Mouse (Mus musculus): ENCODE results near the gene Chn2. TPM values are rescaled to one million over a fixed set of nuclear protein-coding genes. Genes with fewer than 3 reads are reported as not detected.

Gene Chn2
- polyA plus RNA-seq, 1 experiment from 2014 or later, result 20.2 TPM

DNA sequence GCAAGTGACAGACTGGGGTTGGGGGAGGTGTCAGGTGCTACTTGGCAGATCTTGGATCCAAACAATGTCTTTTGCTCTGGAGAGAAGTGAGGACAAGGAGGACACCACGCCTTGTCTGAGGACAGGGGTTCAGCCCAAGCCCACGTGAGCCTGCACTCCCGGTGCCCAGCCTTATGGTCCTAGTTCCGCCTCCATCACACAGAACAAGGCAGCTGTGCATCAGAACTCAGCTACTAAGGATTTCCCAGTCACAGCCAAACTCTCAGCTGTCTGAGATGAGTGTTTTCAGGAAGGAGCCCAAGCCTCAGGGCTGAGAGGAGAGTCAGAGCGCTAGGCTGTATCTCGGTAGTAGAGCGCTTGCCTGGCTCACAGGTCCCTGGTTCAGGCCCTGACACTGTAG lies 214.5 kb downstream of the Chn2 start:
- Histone ChIP-seq H3K9me3 (ENCODE audit: control insufficient read depth, low read length) (no peaks in the 10 kb centered on the region), H3K4me2 (ENCODE audit: low read depth, low read length) (no peak overlapping the region), H3K4me1 (ENCODE audit: control insufficient read depth, insufficient read depth, low read length) (peaks cover 4% of the 10 kb centered on the region; the same call in 1 of the 2 replicates), H3K4me3 (ENCODE audit: low read length) (no peak overlapping the region), H3K27me3 (replicated peaks; ENCODE audit: control insufficient read depth, insufficient read depth, low read length) (no peaks in the 10 kb centered on the region), H3K9ac (ENCODE audit: low read depth, low read length) (no peak overlapping the region), H3K27ac (ENCODE audit: low read length) (no peak overlapping the region), H3K36me3 (ENCODE audit: control insufficient read depth, insufficient read depth, low read length) (no peaks in the 10 kb centered on the region)
- 71% methylated on average over 7 of the region's 7 CpGs for whole genome bisulfite sequencing
- peak; percentile 43; the same call in 1 of the 2 replicates for ATAC-seq

DNA sequence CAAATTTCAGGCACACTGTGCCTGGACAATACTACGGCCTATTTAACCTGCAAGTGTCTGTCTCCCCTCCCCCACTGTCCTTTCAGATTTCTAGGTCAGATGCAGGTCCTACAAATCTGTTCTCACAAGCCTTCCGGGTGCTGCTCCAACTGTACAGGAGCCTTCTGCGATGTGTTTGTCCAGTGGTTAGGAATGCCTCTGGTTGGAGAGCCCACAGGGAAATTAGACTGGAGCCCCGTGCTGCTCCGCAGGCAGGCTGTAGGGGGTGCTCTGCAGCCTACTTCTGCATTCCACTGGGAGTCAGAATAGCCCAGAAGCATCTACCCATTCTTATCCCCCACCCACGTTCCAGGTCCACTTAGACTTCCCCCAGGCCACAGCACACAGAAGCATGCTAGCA lies 215.4 kb downstream of the Chn2 start:
- no peaks in the 10 kb centered on the region for H3K9me3 ChIP-seq (ENCODE audit: control insufficient read depth, low read length)
- H3K27me3 ChIP-seq (replicated peaks; ENCODE audit: control insufficient read depth, insufficient read depth, low read length), result no peaks in the 10 kb centered on the region
- 69% methylated on average over 6 of the region's 6 CpGs for WGBS
- peaks cover 4% of the 10 kb centered on the region; the same call in 1 of the 2 replicates for H3K4me1 ChIP-seq (ENCODE audit: control insufficient read depth, insufficient read depth, low read length)
- ATAC-seq, result 0 out of 2 replicates have a peak, but pooled peaks have one; percentile 21
- no peak overlapping the region for H3K9ac ChIP-seq (ENCODE audit: low read depth, low read length)
- no peak overlapping the region for H3K4me2 ChIP-seq (ENCODE audit: low read depth, low read length)
- no peaks in the 10 kb centered on the region for H3K36me3 ChIP-seq (ENCODE audit: control insufficient read depth, insufficient read depth, low read length)
- H3K27ac ChIP-seq (ENCODE audit: low read length), result no peak overlapping the region
- no peak overlapping the region for H3K4me3 ChIP-seq (ENCODE audit: low read length)

DNA sequence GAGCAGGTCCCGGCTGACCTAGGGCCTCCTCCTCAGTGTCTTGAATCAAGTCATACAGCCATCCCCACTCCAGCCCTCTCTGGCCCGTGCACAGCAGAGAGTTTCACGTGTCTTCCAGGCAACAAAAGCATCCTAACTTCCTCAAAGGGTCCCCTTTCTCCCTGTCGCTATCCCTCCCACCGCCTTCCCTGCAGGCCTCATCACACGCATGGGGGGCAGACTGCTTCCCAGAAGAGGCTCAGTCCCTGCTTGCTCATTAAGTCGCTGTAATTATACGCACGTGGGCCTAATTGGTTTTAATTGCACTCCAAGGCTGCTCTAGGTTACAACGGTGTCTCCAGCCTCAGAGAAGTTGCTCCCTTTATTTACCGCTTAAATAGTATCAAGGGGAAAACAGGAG lies 216.0 kb downstream of the Chn2 start:
- no peaks in the 10 kb centered on the region for H3K27me3 ChIP-seq (replicated peaks; ENCODE audit: control insufficient read depth, insufficient read depth, low read length)
- H3K27ac ChIP-seq (ENCODE audit: low read length), result no peak overlapping the region
- no peak for ATAC-seq
- H3K4me2 ChIP-seq (ENCODE audit: low read depth, low read length), result no peak overlapping the region
- H3K9ac ChIP-seq (ENCODE audit: low read depth, low read length), result no peak overlapping the region
- peaks cover 4% of the 10 kb centered on the region; the same call in 1 of the 2 replicates for H3K4me1 ChIP-seq (ENCODE audit: control insufficient read depth, insufficient read depth, low read length)
- 67% methylated on average over 11 of the region's 11 CpGs for WGBS
- no peaks in the 10 kb centered on the region for H3K9me3 ChIP-seq (ENCODE audit: control insufficient read depth, low read length)
- no peak overlapping the region for H3K4me3 ChIP-seq (ENCODE audit: low read length)
- no peaks in the 10 kb centered on the region for H3K36me3 ChIP-seq (ENCODE audit: control insufficient read depth, insufficient read depth, low read length)

DNA sequence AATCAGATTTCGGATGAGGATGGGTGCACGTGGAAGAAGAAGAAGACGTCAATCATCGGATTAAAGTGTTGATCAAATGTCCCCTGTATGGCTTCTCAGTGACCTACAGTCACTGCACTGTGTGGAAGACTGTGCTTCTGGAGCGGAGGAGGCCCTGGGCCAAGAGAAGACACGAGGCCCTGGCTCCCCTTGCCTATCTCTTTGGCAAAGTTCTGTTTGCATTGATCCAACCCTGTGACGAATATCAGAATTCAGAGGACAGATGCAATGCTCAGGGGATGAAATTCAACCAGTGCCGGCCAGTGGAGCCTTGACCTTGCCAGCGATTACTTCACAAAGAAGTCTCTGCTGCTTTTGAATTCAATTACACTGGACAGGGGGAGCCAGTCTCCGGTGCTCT lies 217.0 kb downstream of the Chn2 start:
- Histone ChIP-seq H3K4me2 (ENCODE audit: low read depth, low read length) (no peak overlapping the region), H3K27me3 (replicated peaks; ENCODE audit: control insufficient read depth, insufficient read depth, low read length) (no peaks in the 10 kb centered on the region), H3K9ac (ENCODE audit: low read depth, low read length) (no peak overlapping the region), H3K4me3 (ENCODE audit: low read length) (no peak overlapping the region), H3K9me3 (ENCODE audit: control insufficient read depth, low read length) (no peaks in the 10 kb centered on the region), H3K4me1 (ENCODE audit: control insufficient read depth, insufficient read depth, low read length) (peaks cover 4% of the 10 kb centered on the region; the same call in 1 of the 2 replicates), H3K27ac (ENCODE audit: low read length) (no peak overlapping the region), H3K36me3 (ENCODE audit: control insufficient read depth, insufficient read depth, low read length) (no peaks in the 10 kb centered on the region)
- 79% methylated on average over 10 of the region's 10 CpGs for WGBS
- no peak for ATAC-seq

DNA sequence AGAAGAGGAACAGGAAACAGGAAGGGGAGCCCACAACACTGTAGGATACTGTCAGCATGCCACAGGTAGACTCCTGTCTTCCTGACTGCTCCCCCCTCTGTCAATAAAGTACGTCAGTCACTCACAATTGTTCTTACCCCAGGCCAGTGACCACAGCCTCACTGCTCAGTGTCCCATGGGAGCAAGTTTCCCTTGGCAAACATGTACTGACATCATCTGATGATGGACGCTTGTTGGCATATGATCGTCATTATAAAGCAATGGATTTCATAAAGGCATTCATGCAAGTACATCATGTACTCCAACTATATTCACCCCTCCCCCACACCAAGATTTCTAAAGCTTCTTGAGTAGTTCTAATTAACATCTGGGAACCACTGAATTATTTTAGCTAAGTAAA lies 218.2 kb downstream of the Chn2 start:
- no peak overlapping the region for H3K4me3 ChIP-seq (ENCODE audit: low read length)
- no peak for ATAC-seq
- WGBS, result 78% methylated on average over 3 of the region's 3 CpGs

DNA sequence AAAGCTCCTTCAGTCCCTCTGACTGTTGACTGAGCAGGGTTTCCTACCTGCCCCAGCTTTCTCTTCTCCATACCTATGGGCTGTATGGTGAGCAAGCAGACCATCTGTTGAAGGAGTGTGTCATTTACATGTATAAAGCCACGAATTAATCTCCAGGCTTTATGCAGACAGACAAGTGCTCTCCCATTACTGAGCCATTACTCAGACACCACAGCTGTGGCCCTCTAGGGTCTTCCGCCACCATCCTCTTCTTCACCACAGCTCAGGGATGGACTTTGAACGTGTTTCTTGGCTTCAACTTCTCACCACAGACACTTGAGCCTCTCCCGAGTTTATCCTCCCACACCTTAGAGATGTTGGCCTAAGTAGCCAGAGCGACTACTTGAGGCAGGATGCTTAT lies 219.1 kb downstream of the Chn2 start:
- Histone ChIP-seq H3K36me3 (ENCODE audit: control insufficient read depth, insufficient read depth, low read length) (no peaks in the 10 kb centered on the region), H3K4me1 (ENCODE audit: control insufficient read depth, insufficient read depth, low read length) (no peaks in the 10 kb centered on the region), H3K9ac (ENCODE audit: low read depth, low read length) (no peak overlapping the region), H3K4me3 (ENCODE audit: low read length) (no peak overlapping the region), H3K9me3 (ENCODE audit: control insufficient read depth, low read length) (no peaks in the 10 kb centered on the region), H3K4me2 (ENCODE audit: low read depth, low read length) (no peak overlapping the region), H3K27ac (ENCODE audit: low read length) (no peak overlapping the region), H3K27me3 (replicated peaks; ENCODE audit: control insufficient read depth, insufficient read depth, low read length) (no peaks in the 10 kb centered on the region)
- no peak for ATAC-seq
- WGBS, result 81% methylated on average over 5 of the region's 5 CpGs

More for the DNA sequence above, 218.2 kb downstream of the Chn2 start:
- H3K27ac ChIP-seq (ENCODE audit: low read length), result no peak overlapping the region
- H3K4me2 ChIP-seq (ENCODE audit: low read depth, low read length), result no peak overlapping the region
- H3K9ac ChIP-seq (ENCODE audit: low read depth, low read length), result no peak overlapping the region
- H3K36me3 ChIP-seq (ENCODE audit: control insufficient read depth, insufficient read depth, low read length), result no peaks in the 10 kb centered on the region
- H3K4me1 ChIP-seq (ENCODE audit: control insufficient read depth, insufficient read depth, low read length), result 0 out of 2 replicates have a peak, but pooled peaks cover 4% of the 10 kb centered on the region
- H3K27me3 ChIP-seq (replicated peaks; ENCODE audit: control insufficient read depth, insufficient read depth, low read length), result no peaks in the 10 kb centered on the region
- no peaks in the 10 kb centered on the region for H3K9me3 ChIP-seq (ENCODE audit: control insufficient read depth, low read length)

DNA sequence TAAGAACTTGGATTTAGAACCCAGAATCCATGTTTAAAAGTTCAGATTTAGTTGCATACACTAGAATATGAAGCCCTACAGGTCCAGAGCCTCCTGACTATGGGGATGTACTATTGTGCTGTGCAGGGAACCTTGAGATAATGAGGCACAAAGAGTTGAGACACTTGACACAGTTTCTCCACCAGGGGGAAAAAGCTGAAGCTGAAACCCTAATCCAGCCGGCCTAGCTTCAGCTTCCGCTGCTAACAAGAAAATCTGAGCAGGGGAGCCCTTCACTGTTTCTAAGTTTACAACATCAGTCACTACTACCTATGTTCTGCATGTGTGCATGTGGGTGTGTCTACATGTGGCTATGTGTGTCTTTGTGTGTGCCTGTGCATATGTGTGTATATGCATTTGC lies 223.4 kb downstream of the Chn2 start:
- Histone ChIP-seq H3K4me1 (ENCODE audit: control insufficient read depth, insufficient read depth, low read length) (no peaks in the 10 kb centered on the region), H3K4me3 (ENCODE audit: low read length) (no peak overlapping the region), H3K27me3 (replicated peaks; ENCODE audit: control insufficient read depth, insufficient read depth, low read length) (no peaks in the 10 kb centered on the region), H3K36me3 (ENCODE audit: control insufficient read depth, insufficient read depth, low read length) (no peaks in the 10 kb centered on the region), H3K9me3 (ENCODE audit: control insufficient read depth, low read length) (no peaks in the 10 kb centered on the region), H3K9ac (ENCODE audit: low read depth, low read length) (no peak overlapping the region), H3K27ac (ENCODE audit: low read length) (no peak overlapping the region), H3K4me2 (ENCODE audit: low read depth, low read length) (no peak overlapping the region)
- ATAC-seq, result no peak
- WGBS, result 72% methylated on average over 2 of the region's 2 CpGs

DNA sequence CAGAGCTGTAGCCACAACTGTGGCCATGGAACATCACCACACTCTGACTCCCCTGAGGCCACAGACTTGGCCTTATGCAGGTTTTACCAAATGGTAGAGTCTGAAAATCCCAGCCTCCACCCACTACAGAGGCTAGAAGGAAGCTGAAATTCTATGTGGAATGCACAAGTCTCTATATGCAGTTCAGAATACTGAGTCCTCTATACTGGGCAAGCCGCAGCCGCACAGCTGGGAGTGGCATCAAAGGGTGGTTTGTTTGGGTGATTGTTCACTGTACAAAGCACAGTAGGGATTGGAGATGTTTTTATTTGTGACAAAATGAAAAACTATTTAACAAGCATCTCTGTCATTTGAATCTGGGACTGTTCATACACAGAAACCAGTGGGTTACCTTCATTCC lies 224.5 kb downstream of the Chn2 start:
- H3K27ac ChIP-seq (ENCODE audit: low read length), result no peak overlapping the region
- H3K4me1 ChIP-seq (ENCODE audit: control insufficient read depth, insufficient read depth, low read length), result no peaks in the 10 kb centered on the region
- ATAC-seq, result no peak
- H3K36me3 ChIP-seq (ENCODE audit: control insufficient read depth, insufficient read depth, low read length), result no peaks in the 10 kb centered on the region
- no peak overlapping the region for H3K9ac ChIP-seq (ENCODE audit: low read depth, low read length)
- no peaks in the 10 kb centered on the region for H3K27me3 ChIP-seq (replicated peaks; ENCODE audit: control insufficient read depth, insufficient read depth, low read length)
- H3K9me3 ChIP-seq (ENCODE audit: control insufficient read depth, low read length), result no peaks in the 10 kb centered on the region
- 87% methylated on average over 2 of the region's 2 CpGs for WGBS
- H3K4me3 ChIP-seq (ENCODE audit: low read length), result no peak overlapping the region
- no peak overlapping the region for H3K4me2 ChIP-seq (ENCODE audit: low read depth, low read length)

DNA sequence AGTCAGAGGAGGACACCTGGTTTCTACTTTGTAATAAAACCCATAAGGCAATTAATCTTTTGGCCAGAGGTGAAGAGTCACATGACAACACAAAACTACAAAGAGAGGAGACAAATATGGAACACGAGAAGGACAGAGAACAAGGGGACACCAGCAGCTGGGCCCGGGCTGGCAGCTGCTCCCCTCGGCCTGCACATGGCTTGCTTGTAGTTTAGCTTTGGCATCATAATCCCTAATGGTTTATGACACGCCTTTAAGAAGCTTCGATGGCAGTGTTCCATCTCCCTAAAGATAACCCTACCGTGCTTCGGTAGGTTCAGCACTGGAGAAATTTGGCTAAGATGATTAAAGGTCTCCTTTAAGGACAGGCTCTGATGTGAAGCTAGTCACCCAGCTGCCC lies 225.2 kb downstream of the Chn2 start:
- no peak overlapping the region for H3K9ac ChIP-seq (ENCODE audit: low read depth, low read length)
- WGBS, result 73% methylated on average over 7 of the region's 7 CpGs
- no peak overlapping the region for H3K4me2 ChIP-seq (ENCODE audit: low read depth, low read length)
- no peak overlapping the region for H3K27ac ChIP-seq (ENCODE audit: low read length)
- no peaks in the 10 kb centered on the region for H3K36me3 ChIP-seq (ENCODE audit: control insufficient read depth, insufficient read depth, low read length)
- H3K4me3 ChIP-seq (ENCODE audit: low read length), result no peak overlapping the region
- no peaks in the 10 kb centered on the region for H3K27me3 ChIP-seq (replicated peaks; ENCODE audit: control insufficient read depth, insufficient read depth, low read length)
- no peaks in the 10 kb centered on the region for H3K9me3 ChIP-seq (ENCODE audit: control insufficient read depth, low read length)
- no peaks in the 10 kb centered on the region for H3K4me1 ChIP-seq (ENCODE audit: control insufficient read depth, insufficient read depth, low read length)
- ATAC-seq, result no peak

DNA sequence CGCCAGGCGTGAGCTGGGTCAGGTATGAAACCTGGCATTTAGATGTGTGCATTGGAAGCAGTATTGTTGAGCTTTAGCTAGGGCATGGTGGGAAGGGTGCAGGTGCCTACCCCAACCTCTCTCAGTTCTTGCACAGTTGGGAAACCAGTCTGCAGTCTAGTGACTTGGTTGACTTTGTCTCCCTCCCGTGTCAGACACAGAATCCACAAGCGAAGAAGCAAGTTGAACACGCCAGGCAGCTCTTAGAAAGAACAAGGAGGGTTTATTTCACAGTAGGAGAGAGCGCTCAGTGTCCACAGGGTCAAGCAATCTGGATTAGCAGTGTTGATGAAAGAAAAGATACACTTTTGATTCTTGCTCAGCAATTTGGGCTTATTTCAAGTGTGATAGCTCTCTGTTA lies 226.0 kb downstream of the Chn2 start:
- no peaks in the 10 kb centered on the region for H3K9me3 ChIP-seq (ENCODE audit: control insufficient read depth, low read length)

More for the DNA sequence above, 226.0 kb downstream of the Chn2 start:
- no peak for ATAC-seq
- H3K27me3 ChIP-seq (replicated peaks; ENCODE audit: control insufficient read depth, insufficient read depth, low read length), result no peaks in the 10 kb centered on the region
- H3K4me1 ChIP-seq (ENCODE audit: control insufficient read depth, insufficient read depth, low read length), result no peaks in the 10 kb centered on the region
- no peak overlapping the region for H3K4me2 ChIP-seq (ENCODE audit: low read depth, low read length)
- WGBS, result 95% methylated on average over 6 of the region's 6 CpGs
- H3K27ac ChIP-seq (ENCODE audit: low read length), result no peak overlapping the region
- no peaks in the 10 kb centered on the region for H3K36me3 ChIP-seq (ENCODE audit: control insufficient read depth, insufficient read depth, low read length)
- H3K4me3 ChIP-seq (ENCODE audit: low read length), result no peak overlapping the region
- H3K9ac ChIP-seq (ENCODE audit: low read depth, low read length), result no peak overlapping the region
